Mouse (Mus musculus) heart, postnatal 25 days (tissue): ENCODE measurements at regions not wholly inside any gene's neighbourhood (a gene's known extent, or its start where the extent isn't known, plus 50 kb on each side); places are given as distances from the start of the nearest gene placed in this dataset.
"Not testable (repeated sequence)": the region's sequence is repeated elsewhere in the genome, so short reads cannot be mapped to it uniquely, and the experiment has no call there.

Source experiments
- DNase-seq: peaks from one replicate; pipeline ENCODE4 v3.0.0; 2022; ENCODE audit warnings: low spot score
- intact Hi-C: fragments of 180-260 bp; cut with DNase I; formaldehyde crosslinking; loops from one replicate; pipeline ENCODE4 v1.15.1; 2025

DNA sequence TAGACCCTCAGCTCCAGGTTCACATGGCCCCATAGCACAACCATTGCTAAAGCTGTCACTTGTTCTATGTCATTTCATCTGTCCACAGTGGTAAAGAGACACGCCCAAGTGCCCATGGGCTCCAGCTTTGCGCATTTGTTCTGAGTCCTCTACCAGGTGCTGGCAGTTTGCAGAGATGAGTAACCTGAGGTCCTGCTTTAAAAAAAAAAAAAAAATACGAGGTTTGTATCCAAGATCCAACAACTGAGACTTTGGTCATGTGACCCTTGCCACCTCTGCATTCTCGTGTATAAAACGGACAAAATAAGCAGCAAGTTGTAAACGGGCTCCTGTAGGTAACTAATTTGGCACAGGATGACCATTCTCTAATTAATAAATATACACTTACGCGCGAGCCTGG, 79.9 kb downstream of the Cpn2 start:
- intact Hi-C loops: no loop called here

DNA sequence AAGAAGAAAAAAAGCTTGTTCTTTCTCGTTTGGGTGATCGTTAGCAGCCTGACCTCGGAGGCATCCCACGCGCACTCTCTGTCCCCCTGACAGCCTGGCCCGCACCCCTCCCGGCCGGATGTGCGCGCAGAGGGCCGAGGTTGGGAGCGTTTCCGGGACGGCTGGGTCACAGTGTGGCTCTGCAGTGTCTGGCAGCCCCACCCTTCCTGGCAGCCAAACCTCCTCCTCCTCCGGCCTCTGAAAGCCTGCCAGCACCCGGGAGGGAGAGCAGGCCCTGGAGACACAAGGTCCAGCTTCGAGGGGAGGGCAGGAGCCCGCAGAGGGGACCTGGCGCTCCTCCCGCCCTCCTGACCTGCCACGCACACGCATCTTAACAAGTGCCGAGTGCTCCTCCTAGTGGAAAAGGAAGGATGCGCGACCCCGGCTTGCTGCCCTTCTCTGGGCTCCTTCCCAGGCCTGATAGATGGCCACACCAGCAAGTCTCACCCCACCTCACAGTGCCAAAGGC, 79.3 kb downstream of the Cpn2 start:
- DNase-seq: peak; percentile 99
- intact Hi-C loops: loop anchor here (1.0 to 2.0 kb wide), 4 partner anchors 121 to 454 kb away; no protein-coding TSS in a partner anchor

More for the DNA sequence above, 79.9 kb downstream of the Cpn2 start:
- no peak for DNase-seq

DNA sequence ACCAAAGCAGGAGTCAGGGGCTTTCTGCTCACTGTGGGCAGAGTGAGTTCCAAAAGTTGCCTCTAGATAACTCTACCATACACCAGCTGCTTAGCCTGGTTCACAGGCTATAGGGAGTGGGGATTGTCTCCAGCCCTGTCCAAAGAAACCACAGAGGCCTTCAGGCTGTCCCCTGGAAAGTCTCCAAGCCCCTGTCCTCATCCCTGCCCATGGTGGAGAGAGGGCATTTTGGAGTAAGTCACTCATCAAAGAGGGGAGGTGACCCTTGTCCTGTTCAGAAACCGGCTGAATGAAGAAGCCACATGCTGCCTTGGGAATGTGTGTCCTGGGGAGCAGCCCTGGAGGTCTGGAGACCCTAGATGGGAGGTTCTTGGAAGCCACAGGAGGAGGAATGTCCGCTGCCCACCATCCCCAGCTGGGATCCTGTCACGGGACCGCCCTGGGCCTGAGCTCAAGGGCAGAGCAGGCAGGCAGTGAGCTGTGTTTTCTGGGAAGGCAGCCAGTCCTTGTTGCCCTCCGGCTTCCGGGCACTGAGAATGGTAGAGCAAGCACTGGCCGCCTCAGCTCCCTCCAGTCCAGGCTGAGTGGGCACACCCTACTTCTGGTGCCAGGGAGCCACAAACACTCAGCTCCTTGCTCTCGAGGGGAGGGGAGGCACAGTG, 78.4 kb downstream of the Cpn2 start:
- DNase-seq: peak; percentile 50
- intact Hi-C loops: loop anchor here (1.0 to 2.0 kb wide), 4 partner anchors 122 to 455 kb away; no protein-coding TSS in a partner anchor

DNA sequence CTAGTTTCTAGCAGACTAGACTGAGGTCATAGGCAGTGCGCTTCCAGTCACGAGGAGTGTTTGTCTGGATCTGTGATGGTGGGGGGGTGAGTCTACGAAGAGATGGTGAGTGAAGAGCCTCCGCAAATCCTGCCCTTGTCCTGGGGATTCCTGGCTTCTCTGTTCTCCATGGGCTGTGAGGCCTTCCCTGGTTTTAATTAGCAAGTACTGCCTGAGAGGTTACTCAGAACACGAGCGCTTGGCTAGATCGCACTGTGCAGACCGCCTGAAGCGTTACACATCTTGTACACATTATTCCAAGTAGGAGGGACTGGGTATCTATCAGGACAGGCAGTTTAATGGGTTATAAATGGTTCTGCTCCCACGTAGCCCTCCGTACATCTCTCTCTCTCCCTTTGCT, 76.9 kb downstream of the Cpn2 start:
- no peak for DNase-seq
- intact Hi-C loops: loop anchor here (2.0 kb wide), 2 partner anchors 46 to 376 kb away; no protein-coding TSS in a partner anchor

DNA sequence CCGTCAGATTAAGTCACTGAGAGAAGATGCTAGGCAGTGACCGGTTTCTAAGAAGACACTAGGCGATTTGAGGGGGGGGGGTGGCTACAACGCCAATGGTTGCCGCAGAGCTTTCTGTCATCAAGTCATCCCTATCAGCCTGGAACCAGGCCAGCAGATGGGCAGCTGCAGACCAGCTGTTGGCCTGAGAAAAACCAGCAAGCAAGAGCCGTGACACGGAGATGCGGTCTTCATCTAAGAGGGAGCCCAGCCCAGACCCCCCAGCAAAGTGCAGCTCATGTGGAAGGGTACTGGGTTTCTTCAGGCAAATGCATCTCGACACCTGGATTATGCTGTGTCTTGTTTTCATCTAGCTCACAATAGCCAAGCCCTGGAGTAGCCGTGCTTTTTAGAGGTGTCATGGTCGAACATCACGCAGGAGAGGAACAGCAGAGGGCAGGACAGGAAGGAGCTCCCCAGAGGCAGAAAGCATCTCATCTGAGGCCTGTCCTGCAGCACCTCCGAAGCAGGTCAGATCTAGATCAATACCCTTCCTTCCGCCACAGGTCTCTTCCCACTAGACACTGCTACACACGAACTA, 76.3 kb downstream of the Cpn2 start:
- intact Hi-C loops: loop anchor here (2.0 kb wide), 2 partner anchors 46 to 376 kb away; no protein-coding TSS in a partner anchor
- no peak for DNase-seq

DNA sequence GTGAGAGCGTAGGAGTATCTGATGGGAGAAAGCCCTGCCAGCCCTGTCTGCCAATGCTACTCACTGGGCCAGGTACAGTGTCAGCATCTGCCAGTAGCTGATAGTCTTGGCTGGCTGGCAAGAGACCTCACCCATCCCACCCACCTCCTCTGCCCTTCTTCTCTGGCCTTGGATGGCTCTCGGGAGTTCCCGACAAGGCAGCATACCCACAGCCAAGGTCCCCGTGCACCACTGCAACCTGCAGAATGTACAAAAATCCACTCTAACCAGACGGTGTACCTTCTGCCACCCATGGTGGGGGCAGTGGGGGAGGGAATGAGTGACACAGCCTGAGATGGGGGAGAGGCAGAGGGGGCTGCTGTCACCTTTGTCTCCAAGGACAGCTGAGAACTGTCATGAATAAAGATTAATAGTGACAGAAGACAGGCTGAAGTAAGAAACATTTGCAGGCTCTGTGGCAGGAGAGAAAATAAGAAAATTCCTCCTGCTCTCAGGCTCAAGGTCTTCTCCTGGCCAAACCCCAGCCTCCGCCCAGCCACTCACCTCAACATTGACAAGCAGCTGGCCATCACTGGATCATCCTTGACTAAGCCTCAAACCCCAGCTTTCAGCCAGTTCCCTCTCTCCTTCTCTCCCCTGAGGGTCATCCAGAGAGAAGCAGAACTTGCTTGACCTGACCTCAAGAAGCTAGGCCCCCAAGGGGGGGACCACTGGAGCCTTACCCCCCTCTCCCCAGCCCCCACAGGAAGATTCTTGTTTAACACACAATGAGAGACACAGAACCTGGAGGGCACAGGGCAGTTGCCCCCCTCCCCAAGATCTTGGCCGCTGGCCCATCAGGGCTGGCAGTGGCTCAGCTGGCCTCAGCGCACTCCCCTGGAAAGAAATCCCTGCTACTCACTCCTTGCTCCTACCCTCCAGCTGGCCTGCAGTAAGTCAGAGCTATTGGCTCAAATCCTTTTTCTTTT, 73.7 kb downstream of the Cpn2 start:
- intact Hi-C loops: no loop called here
- no peak for DNase-seq

DNA sequence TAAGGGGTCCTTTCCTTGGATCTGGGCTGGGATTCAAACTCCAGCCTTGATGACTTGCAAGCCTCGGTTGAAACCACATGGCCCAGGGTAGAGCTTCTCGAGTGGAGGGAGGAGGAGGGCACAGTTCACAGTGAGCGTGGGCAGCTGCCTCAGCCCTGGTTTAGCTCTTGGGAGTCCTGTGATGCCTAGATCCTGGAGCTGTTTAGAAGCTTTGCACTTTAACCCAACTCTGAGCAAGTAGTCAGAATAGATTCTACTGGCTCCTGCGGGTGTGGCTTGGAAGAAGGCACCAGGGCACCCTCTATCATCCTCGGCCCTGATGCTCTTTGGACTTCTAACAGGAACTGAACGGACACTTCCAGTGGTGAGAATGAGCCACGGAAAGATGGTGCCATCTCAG, 72.5 kb downstream of the Cpn2 start:
- DNase-seq: no peak
- intact Hi-C loops: no loop called here

DNA sequence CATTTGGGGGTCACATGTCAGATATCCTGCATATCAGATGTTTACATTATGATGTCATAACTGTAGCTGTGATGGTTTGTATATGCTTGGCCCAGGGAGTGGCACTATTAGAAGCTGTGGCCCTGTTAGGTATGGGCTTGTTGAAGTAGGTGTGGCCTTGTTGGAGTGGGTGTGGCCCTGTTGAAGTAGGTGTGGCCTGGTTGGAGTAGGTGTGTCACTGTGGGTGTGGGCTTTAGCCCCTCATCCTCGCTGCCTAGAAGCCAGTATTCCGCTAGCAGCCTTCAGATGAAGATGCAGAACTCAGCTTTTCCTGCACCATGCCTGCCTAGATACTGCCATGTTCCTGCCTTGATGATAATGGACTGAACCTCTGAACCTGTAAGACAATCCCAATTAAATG, 71.4 kb downstream of the Cpn2 start:
- DNase-seq, intact Hi-C loops: not testable (repeated sequence)

DNA sequence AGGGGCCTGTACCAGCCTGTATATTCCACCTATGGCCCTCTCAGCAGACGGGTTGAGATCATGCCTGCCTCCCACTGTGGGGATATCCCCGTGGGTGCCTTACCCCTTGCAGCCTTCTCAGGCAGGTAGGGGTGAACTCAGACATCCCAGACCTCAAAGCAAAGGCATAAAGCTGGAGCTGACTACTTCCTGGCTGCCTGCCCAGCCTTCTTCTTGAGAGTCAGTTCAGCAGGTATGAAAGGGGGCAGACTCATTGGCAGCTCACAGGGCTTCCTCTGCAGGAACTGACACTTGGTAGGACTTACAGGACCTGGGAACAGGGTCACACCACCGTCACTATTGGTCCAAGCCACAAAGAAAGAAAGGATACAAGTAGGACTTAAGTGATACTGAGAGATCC, 69.9 kb downstream of the Cpn2 start:
- no peak for DNase-seq
- intact Hi-C loops: no loop called here

DNA sequence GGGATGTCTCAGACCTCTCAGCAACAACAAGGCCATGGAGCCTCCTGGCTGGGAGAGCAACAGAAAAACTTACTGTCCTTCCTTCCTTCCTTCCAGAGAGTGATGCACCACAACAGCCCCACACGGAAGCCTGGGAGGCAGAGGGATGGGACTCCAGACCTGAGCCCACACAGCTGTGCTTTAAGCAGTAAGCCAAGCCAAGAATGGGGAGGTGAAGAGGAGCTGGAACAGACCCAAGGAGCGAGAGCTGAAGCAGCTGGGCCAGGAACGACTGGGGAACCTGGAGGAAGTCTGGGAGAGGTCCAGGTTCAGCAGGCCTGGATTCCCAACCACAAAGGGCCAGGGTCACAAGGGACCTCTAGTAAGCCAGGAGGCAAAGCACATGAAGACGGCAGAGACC, 67.5 kb downstream of the Cpn2 start:
- no peak for DNase-seq
- intact Hi-C loops: no loop called here

DNA sequence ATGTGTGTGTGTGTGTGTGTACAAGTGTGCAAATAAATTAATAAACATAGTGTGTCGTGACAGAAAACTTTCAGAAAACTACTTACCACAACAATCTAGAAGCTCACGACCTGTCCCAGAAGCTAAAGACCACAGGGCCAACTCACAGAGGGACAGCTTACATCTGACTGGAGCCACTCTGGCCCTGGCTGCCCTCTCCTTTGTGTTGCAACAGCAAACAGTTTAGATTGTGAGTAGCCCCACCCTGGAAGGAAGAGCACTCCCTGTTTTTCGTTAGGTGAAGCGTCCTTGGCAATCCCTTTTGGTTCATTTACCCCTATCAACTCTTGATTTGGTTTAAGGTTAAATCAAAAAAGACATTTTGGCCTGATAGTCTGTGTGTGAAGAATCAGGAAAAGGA, 63.2 kb downstream of the Cpn2 start:
- DNase-seq: no peak
- intact Hi-C loops: no loop called here

DNA sequence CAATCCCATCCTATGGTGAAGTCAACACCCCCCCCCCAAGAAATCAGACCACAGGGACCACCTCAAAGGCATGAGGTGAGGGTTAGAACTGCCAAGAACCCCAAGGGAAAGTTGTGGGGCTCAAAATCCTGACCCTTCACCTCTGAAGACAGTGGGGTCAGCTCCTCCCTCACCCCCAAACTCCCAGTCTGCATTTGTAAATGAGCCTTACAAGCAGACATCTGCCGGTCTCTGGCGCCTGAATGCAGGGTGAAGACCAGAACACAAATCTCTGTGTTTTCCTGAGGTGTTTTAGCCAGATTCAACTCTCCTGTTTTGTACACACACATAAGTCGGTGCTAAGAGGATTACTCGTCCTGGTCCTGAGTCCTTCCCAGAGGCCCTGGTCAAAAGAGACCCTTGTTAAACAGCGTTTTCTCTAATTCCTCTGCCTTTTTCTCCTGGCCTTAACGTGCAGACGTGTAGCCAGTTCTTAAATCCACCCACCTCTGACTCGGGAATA, 61.9 kb downstream of the Cpn2 start:
- intact Hi-C loops: no loop called here
- no peak for DNase-seq

DNA sequence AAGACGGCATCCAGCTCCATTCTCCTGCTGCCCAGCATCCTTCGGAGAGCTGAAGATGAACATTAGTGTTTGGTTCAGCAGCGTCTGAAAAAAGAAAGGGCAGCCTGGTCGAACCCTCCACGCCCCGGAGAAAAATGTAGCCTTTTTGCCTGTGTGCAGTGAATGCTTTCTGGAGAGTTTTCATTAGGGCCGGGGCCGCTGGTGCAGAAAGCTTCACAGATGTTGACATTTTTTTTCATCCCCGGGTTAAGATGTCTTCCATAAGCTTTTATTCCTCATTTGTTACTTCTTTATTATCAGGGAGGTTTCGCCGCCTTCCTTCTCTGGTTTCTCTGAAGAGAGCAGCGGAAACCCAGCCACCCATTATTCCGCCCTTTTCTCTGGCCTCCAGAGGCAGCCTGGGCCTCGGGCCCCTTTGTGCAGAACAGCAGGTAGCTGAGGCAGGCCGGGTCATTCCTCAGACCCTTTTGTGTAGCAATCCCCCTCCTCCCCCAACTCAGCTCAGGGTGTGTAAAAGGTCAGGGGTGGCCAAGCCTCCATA, 61.4 kb downstream of the Cpn2 start:
- no peak for DNase-seq

More for the DNA sequence above, 61.4 kb downstream of the Cpn2 start:
- intact Hi-C loops: no loop called here
